Mouse (Mus musculus) spleen, postnatal 14 days (tissue): ENCODE data around the gene Dlx2.

Experiments used
- DNase-seq, 2 experiments: peaks; one replicate each; pipeline ENCODE4 v3.0.0; 2021 to 2022; ENCODE audit warnings: low spot score in 2 of 2

The Dlx2 gene

GRCm38 (mm10) chr2:71511209-71511608 is 35.3 kb downstream of the Dlx2 start:
- DNase-seq: no peak

GRCm38 (mm10) chr2:71504852-71505251 is 41.7 kb downstream of the Dlx2 start:
- no peak for DNase-seq

DNA sequence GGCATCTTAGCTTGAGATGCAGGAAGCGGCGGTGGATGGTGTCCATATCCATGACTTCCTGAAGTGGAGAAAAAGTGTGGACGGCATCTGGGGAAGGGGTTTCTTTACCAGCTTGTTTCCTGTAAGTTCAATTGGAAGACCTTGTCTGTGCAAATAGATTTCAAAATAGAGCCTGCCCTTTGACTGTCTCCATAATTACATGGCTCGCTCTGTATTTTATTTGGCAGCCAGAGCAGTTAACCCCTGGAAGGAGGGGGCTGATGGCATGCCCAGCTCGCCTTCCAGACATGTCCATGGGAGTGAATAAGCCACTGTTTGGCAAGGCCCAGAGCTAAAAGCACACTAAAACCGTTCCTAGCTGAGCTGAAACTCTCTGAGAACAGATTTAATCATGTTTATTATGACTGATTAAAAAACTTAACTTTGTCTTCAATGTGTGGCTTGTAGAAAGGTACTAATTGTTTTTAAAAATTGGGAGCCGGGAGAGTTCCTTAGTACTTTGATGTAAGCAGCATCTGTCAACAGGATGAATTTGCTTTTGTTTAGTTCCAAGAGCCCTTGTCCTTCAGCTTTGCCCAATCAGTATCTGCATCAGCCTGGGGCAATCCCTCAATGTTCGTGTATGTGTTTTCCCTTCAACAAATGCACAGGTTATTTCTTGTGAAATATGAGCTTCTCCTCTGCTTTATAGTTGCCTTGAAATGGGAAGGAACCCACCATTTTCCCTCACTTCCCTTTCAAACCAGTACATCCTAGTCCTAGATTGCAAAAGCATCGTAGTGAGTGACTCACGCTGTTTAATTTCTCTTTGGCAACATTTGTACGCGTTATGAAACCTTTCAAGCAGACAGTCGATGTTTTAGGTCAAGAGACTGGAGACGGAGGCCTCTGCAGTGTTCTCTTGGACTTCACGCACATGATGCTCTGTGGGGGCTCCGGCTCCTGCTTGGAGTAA is 47.0 kb downstream of the Dlx2 start:
- DNase-seq: no peak

- DNase-seq: no peak
These were observed 49.4 kb downstream of the Dlx2 start for GRCm38 (mm10) chr2:71497175-71497574.

GRCm38 (mm10) chr2:71494971-71495370 is 51.6 kb downstream of the Dlx2 start:
- no peak for DNase-seq

DNA sequence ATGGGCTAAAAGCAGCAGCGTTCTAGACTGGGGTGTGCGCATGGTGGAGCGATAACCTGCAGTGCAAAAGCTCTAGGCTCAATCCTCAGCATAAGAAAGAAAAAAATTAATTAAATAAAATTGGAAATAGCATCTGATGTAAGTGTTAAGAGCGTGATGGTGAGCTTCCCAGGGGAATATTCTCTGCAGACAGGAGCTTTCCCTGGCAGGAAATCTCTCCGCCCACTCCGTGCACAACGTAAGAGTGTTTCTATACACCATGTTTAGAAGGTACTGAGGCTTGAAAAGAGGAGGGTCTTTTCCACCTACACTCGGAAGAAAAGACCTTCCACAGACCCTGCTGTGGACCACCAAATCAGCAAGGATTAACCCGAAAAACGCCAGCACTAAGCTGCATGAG is 52.1 kb downstream of the Dlx2 start:
- DNase-seq: no peak
